Mouse (Mus musculus) C2C12 (cell line): ENCODE results near the gene Mnd1.

Experiments
- CTCF ChIP-seq: IDR thresholded peaks from one replicate; pipeline ENCODE4 v1.5.1; 2011; ENCODE audit not compliant: control insufficient read depth, insufficient read depth, insufficient read length
- MYOG ChIP-seq: IDR thresholded peaks from one replicate; pipeline ENCODE4 v1.6.1; 2011; ENCODE audit not compliant: control insufficient read depth, insufficient read length; ENCODE audit errors: extremely low read depth

DNA sequence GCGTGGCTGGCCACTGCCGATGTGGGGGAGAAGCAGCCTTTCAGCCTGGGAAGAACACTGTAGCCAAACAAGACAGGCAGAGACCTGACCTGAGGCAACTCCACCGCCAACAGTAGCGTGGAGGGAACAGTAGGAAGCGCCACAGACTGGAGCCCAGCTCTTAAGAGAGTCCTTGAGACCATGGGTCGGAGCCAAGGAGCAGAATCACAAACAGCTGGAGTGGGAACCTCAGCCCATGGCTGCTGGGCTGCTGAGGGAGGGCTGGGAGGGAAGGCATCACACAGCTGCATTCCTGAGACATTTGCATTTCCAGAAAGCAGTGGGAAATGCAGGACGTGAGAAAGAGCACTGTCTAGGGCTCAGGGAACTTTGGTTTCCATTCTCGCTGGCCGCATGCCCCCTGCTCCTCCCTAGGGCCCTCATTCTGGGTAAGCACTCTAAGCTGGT is 106.8 kb downstream of the Mnd1 start:
- no peak for TF ChIP-seq CTCF
- no peak for TF ChIP-seq MYOG
